Mouse (Mus musculus): Measurements from ENCODE around the gene Olfr1437.
"Not testable (repeated sequence)": the region's sequence is repeated elsewhere in the genome, so short reads cannot be mapped to it uniquely, and the experiment has no call there.

Olfr1437 gene

DNA sequence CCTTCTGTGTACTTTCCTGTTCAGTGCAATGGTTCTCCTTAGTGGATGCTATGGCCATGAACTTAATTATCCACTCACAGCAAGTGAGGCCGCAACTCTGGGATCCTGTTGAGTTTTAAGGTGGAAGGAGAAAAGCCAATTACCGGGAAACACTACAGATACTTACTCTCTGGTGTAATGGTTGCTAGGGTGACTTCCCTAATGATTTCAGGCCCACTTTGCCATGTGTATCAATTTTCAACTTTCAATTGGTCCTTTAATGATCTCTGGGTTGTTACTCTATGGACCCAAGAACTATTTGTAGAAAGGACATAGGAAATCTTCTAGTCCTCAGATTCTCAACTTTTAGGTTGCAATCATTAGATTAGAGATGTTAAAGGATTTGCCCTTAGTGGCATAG lies at the start of gene Olfr1437:
TSS of gene Olfr1437 (minus strand) at position 101 of the 400 bp plus-strand sequence.
- DNase-seq, result no peak

- DNase-seq, result peak; percentile 19 to 41
These were observed 49.6 kb upstream of the Olfr1437 start for GRCm38 (mm10) chr19:12374465-12375025.

DNA sequence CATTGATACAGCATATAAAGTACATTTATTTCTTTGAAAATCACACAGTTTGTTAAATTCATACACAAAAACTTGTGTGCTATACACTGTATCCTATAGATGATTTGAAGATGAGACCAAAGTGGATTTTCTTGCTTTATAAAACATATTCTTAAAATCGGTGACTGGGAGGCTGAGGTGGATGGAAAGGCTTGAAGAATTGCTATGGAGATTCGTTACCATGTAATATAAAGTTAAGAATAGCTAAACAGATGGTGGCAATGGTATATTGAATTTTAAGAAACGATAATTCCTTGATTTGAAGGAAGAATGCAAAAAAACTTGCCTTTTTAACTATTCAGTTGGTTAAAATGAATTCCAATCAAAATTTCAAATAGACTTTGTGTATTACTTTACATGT lies 48.1 kb upstream of the Olfr1437 start:
- DNase-seq, result no peak

DNA sequence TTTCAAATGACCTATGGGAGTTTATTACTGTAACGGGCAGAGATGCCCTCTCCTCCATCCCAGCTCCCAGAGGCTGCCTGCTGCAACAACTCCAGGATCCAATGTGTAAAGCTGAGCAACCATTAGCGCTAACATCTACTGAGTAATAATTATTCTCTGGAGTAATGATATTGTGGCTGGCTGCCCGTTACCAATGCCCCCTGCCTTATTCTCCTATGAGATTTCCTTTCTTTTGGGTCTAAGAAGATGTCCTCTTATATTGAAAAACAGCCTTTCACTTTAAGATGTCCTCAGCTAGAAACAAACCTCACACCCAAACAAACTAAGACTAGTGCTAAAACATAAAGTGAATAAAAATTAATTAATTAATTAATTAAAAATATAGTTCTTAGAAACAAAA lies 10.9 kb upstream of the Olfr1437 start, which contains the start of gene Olfr1438-ps1:
TSS of gene Olfr1438-ps1 (minus strand) at position 101 of the 400 bp plus-strand sequence.
- no peak for DNase-seq

- not testable (repeated sequence) for DNase-seq
These were observed 25.9 kb downstream of the Olfr1437 start, which contains the start of gene Olfr1436 for GRCm38 (mm10) chr19:12299030-12299429. TSS of gene Olfr1436 (minus strand) at chr19:12299130.

GRCm38 (mm10) chr19:12292979-12293378 lies 31.9 kb downstream of the Olfr1437 start:
- no peak for DNase-seq

DNA sequence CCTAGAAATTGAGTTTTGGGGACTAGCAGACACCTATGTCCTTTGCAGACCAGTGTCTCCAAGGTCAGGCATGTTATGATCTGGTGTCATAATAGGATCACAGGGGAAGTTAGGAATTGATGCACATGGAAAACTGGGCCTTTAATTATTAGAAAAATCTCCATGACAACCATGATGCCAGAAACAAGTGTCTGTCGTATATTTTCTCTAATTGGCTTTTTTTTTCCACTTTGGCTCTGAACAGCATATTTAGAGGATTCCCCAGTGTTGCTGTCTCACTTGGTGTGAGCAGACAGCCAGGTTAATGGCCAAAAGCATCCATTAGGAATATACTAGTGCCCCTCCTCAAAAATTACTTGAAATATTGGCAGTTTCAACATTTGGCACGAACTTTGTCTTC lies 45.3 kb downstream of the Olfr1437 start, which contains the start of gene Olfr1434:
TSS of gene Olfr1434 (plus strand) at position 301 of the 400 bp plus-strand sequence.
- DNase-seq, result no peak
